Mouse (Mus musculus): ENCODE results near the gene Bsn. TPM values are rescaled to one million over a fixed set of nuclear protein-coding genes. Genes with fewer than 3 reads are reported as not detected.

Bsn gene
- 0.81 TPM for polyA plus RNA-seq (2017; shearing (Covaris generic))

GRCm38 (mm10) chr9:108189787-108190679 lies at the start of gene Bsn:
Gene Bsn (minus strand): TSS chr9:108190384.

GRCm38 (mm10) chr9:108094184-108094941 lies 95.8 kb downstream of the Bsn start, which contains the start of gene Apeh:
Gene Apeh (minus strand): TSS chr9:108094606.

GRCm38 (mm10) chr9:108082988-108083431 lies 107.2 kb downstream of the Bsn start, which contains the start of gene Rnf123:
Gene Rnf123 (minus strand): TSS chr9:108083346.

GRCm38 (mm10) chr9:108080168-108080567 lies 110.0 kb downstream of the Bsn start, which contains the start of gene Mst1:
Gene Mst1 (plus strand): TSS chr9:108080436.

GRCm38 (mm10) chr9:108052885-108053664 lies 137.1 kb downstream of the Bsn start, which contains the start of gene Amigo3:
Gene Amigo3 (plus strand): TSS chr9:108053159.

GRCm38 (mm10) chr9:108049016-108049455 lies 141.1 kb downstream of the Bsn start, which contains the start of gene Gmppb:
Gene Gmppb (plus strand): TSS chr9:108049242.

Other genes starting within 250 kb of the Bsn start
- 5.7 TPM for gene Traip, start 240.2 kb downstream of the Bsn start, polyA plus RNA-seq (2017; shearing (Covaris generic))
- gene Uba7, start 214.9 kb downstream of the Bsn start, polyA plus RNA-seq (2017; shearing (Covaris generic)): 321 TPM
- gene Gm20661, start 207.3 kb downstream of the Bsn start, polyA plus RNA-seq (2017; shearing (Covaris generic)): 0.27 TPM
- gene Inka1, start 204.5 kb downstream of the Bsn start, polyA plus RNA-seq (2017; shearing (Covaris generic)): 2.3 TPM
- gene Cdhr4, start 197.9 kb downstream of the Bsn start, polyA plus RNA-seq (2017; shearing (Covaris generic)): 0.77 TPM
- gene Gm20662, start 194.0 kb downstream of the Bsn start, polyA plus RNA-seq (2017; shearing (Covaris generic)): not detected
- 68.8 TPM for gene Ip6k1, start 187.9 kb downstream of the Bsn start, polyA plus RNA-seq (2017; shearing (Covaris generic))
- 40.7 TPM for gene Gmppb, start 141.1 kb downstream of the Bsn start, polyA plus RNA-seq (2017; shearing (Covaris generic))
- gene Amigo3, start 137.2 kb downstream of the Bsn start, polyA plus RNA-seq (2017; shearing (Covaris generic)): 4.8 TPM
- gene Mst1, start 109.9 kb downstream of the Bsn start, polyA plus RNA-seq (2017; shearing (Covaris generic)): 1.2 TPM
- gene Rnf123, start 107.0 kb downstream of the Bsn start, polyA plus RNA-seq (2017; shearing (Covaris generic)): 189 TPM
- 140 TPM for gene Apeh, start 95.8 kb downstream of the Bsn start, polyA plus RNA-seq (2017; shearing (Covaris generic))
- 6.7 TPM for gene Dag1, start 73.6 kb upstream of the Bsn start, polyA plus RNA-seq (2017; shearing (Covaris generic))
- 2.3 TPM for gene Nicn1, start 100.0 kb upstream of the Bsn start, polyA plus RNA-seq (2017; shearing (Covaris generic))
- 0.56 TPM for gene Amt, start 106.5 kb upstream of the Bsn start, polyA plus RNA-seq (2017; shearing (Covaris generic))
- 391 TPM for gene Rhoa, start 115.7 kb upstream of the Bsn start, polyA plus RNA-seq (2017; shearing (Covaris generic))
- 17.6 TPM for gene Tcta, start 115.8 kb upstream of the Bsn start, polyA plus RNA-seq (2017; shearing (Covaris generic))
- 741 TPM for gene Gpx1, start 148.5 kb upstream of the Bsn start, polyA plus RNA-seq (2017; shearing (Covaris generic))
- 160 TPM for gene Usp4, start 157.5 kb upstream of the Bsn start, polyA plus RNA-seq (2017; shearing (Covaris generic))
- gene 1700102P08Rik, start 202.4 kb upstream of the Bsn start, polyA plus RNA-seq (2017; shearing (Covaris generic)): 4.3 TPM
- not detected for gene Ccdc36, start 238.1 kb upstream of the Bsn start, polyA plus RNA-seq (2017; shearing (Covaris generic))
- not detected for gene BC048562, start 246.1 kb upstream of the Bsn start, polyA plus RNA-seq (2017; shearing (Covaris generic))

Measured in activated CD4-positive, CD25-positive, alpha-beta regulatory T cell, adult 9 weeks (primary cell).